Mouse (Mus musculus) testis, adult 2 months (tissue): Measurements from ENCODE around the gene AU040320.

Experiments
- CTCF ChIP-seq: fragments of 200-500 bp; IDR thresholded peaks from 2 replicates; pipeline ENCODE4 v1.5.1; 2012; ENCODE audit warnings: low read depth, mild to moderate bottlenecking, inconsistent platforms, low read length, moderate library complexity; ENCODE audit not compliant: control insufficient read depth, insufficient read depth, insufficient replicate concordance
- POLR2A ChIP-seq: fragments of 200-500 bp; IDR thresholded peaks from 2 replicates; pipeline ENCODE4 v1.6.1; 2012; ENCODE audit warnings: low read depth, mild to moderate bottlenecking, inconsistent platforms, low read length, moderate library complexity; ENCODE audit not compliant: control insufficient read depth

- TF ChIP-seq CTCF (no peak), POLR2A (no peak)
These were observed 21.8 kb downstream of the AU040320 start for GRCm38 (mm10) chr4:126775182-126775581.
